Mouse (Mus musculus) naive thymus-derived CD4-positive, alpha-beta T cell, adult 5 months (primary cell): ENCODE data around the gene Olfr986. TPM values are rescaled to one million over a fixed set of nuclear protein-coding genes. Genes with fewer than 3 reads are reported as not detected.

Source experiments
- polyA plus RNA-seq: library from polyadenylated mRNA; unstranded; fragments of 100-300 nt; shearing (Covaris generic); gene quantifications from one replicate; pipeline ENCODE4 v1.2.1, GENCODE M21; 2017

Gene Olfr986
- polyA plus RNA-seq: not detected

GRCm38 (mm10) chr9:40180620-40181019, at the start of gene Olfr986:
Gene Olfr986 (plus strand): TSS chr9:40180920.

GRCm38 (mm10) chr9:40192098-40193038, 11.6 kb downstream of the Olfr986 start, which contains the start of gene Zfp202:
Gene Zfp202 (plus strand): TSS chr9:40192316.

Other genes with a start within 250 kb of the Olfr986 start
- 0.12 TPM for gene Olfr974, start 243.4 kb upstream of the Olfr986 start, polyA plus RNA-seq
- gene Olfr975, start 228.9 kb upstream of the Olfr986 start, polyA plus RNA-seq: not detected
- not detected for gene Olfr976, start 219.8 kb upstream of the Olfr986 start, polyA plus RNA-seq
- gene Olfr978, start 188.8 kb upstream of the Olfr986 start, polyA plus RNA-seq: 0.37 TPM
- not detected for gene Olfr979, start 177.5 kb upstream of the Olfr986 start, polyA plus RNA-seq
- not detected for gene Olfr980, start 171.3 kb upstream of the Olfr986 start, polyA plus RNA-seq
- gene Olfr981, start 159.5 kb upstream of the Olfr986 start, polyA plus RNA-seq: not detected
- not detected for gene Olfr982, start 107.1 kb upstream of the Olfr986 start, polyA plus RNA-seq
- gene Olfr983, start 87.3 kb upstream of the Olfr986 start, polyA plus RNA-seq: not detected
- gene Olfr984, start 66.7 kb upstream of the Olfr986 start, polyA plus RNA-seq: not detected
- gene Olfr985, start 50.7 kb upstream of the Olfr986 start, polyA plus RNA-seq: not detected
- gene Tmem225, start 32.8 kb upstream of the Olfr986 start, polyA plus RNA-seq: not detected
- 1.8 TPM for gene Zfp202, start 11.4 kb downstream of the Olfr986 start, polyA plus RNA-seq
- gene Scn3b, start 88.3 kb downstream of the Olfr986 start, polyA plus RNA-seq: 0.09 TPM